Mouse (Mus musculus) spleen, adult 2 months (tissue): ENCODE results near the gene Cblc. TPM values are rescaled to one million over a fixed set of nuclear protein-coding genes. Genes with fewer than 3 reads are reported as not detected.

Source experiments
- DNase-seq, 2 experiments: peaks; one replicate each; pipeline versions ENCODE4 v3.0.0 to v3.0.0-alpha.2; 2012 to 2021; ENCODE audit warnings: low spot score in 2 of 2, low read depth in 1 of 2
- H3K27ac ChIP-seq: fragments of 200-500 bp; 2 replicates; pipeline ENCODE4 v1.5.1; 2012; ENCODE audit warnings: low read length, inconsistent platforms; ENCODE audit not compliant: insufficient read depth
- H3K27me3 ChIP-seq: fragments of 200-500 bp; 2 replicates; pipeline ENCODE4 v1.6.1; 2012; ENCODE audit warnings: mild to moderate bottlenecking, moderate library complexity, low read length, inconsistent platforms; ENCODE audit not compliant: control insufficient read depth, insufficient read depth
- H3K36me3 ChIP-seq: fragments of 200-500 bp; 2 replicates; pipeline ENCODE4 v1.6.1; 2012; ENCODE audit warnings: mild to moderate bottlenecking, low read length, inconsistent platforms; ENCODE audit not compliant: control insufficient read depth, insufficient read depth
- H3K4me1 ChIP-seq: fragments of 200-500 bp; 2 replicates; pipeline ENCODE4 v1.6.1; 2011; ENCODE audit warnings: inconsistent platforms; ENCODE audit not compliant: control insufficient read depth, insufficient read depth, insufficient read length
- H3K4me3 ChIP-seq: fragments of 200-500 bp; 2 replicates; pipeline ENCODE4 v1.5.1; 2011; ENCODE audit warnings: mild to moderate bottlenecking, inconsistent platforms; ENCODE audit not compliant: insufficient read depth, insufficient read length; ENCODE audit errors: extremely low read depth
- CTCF ChIP-seq: fragments of 200-500 bp; IDR thresholded peaks from 2 replicates; pipeline ENCODE4 v1.5.1; 2011; ENCODE audit warnings: mild to moderate bottlenecking, inconsistent platforms; ENCODE audit not compliant: insufficient read depth, insufficient read length, insufficient replicate concordance; ENCODE audit errors: extremely low read depth
- POLR2A ChIP-seq: fragments of 200-500 bp; IDR thresholded peaks from 2 replicates; pipeline ENCODE4 v1.6.1; 2011; ENCODE audit warnings: low read depth, low read length, inconsistent platforms
- WGBS: fragments of 180-500 bp; shearing (Covaris S2); methylation state at CpG from one replicate; pipeline ENCODE4 v1.1.7; 2018; 5-methylcytosine and 5-hydroxymethylcytosine counted together
- polyA plus RNA-seq: library from polyadenylated mRNA; depleted of rRNA; stranded (reverse); fragments of >200 nt; gene quantifications from 2 replicates; pipeline ENCODE4 v1.2.3, GENCODE M21; 2012; rRNA removed

The Cblc gene
- polyA plus RNA-seq: 1.4 TPM in 2 replicates

- peak; percentile 66 to 88 for DNase-seq
- Histone ChIP-seq H3K4me3 (peak within 1 kb of the TSS; percentile 25; the same call in 1 of the 2 replicates), H3K36me3 (no peaks in the 10 kb centered on the region), H3K27ac (no peak within 1 kb of the TSS), H3K27me3 (0 out of 2 replicates have a peak, but pooled peaks cover 2% of the 10 kb centered on the region), H3K4me1 (peaks cover 10% of the 10 kb centered on the region)
- 11% methylated on average over 32 of the region's 32 CpGs for WGBS
- TF ChIP-seq POLR2A (no peak), CTCF (peak; percentile 95)
Observed at GRCm38 (mm10) chr7:19796697-19797588, at the start of gene Cblc. Gene Cblc, minus strand, starts transcription at chr7:19796809.

GRCm38 (mm10) chr7:19844521-19845171, 48.0 kb upstream of the Cblc start:
- WGBS: 6% methylated on average over 15 of the region's 15 CpGs
- TF ChIP-seq CTCF (no peak), POLR2A (no peak)
- DNase-seq: peak; percentile 25 to 62
- Histone ChIP-seq H3K4me3 (no peak overlapping the region), H3K4me1 (peaks cover 25% of the 10 kb centered on the region; the same call in 1 of the 2 replicates), H3K27me3 (no peaks in the 10 kb centered on the region), H3K36me3 (no peaks in the 10 kb centered on the region), H3K27ac (peak overlapping the region; percentile 78)

GRCm38 (mm10) chr7:19843561-19843960, 47.0 kb upstream of the Cblc start:
- Histone ChIP-seq H3K27me3 (no peaks in the 10 kb centered on the region), H3K4me3 (no peak overlapping the region), H3K27ac (peak overlapping the region; percentile 37; the same call in 1 of the 2 replicates), H3K4me1 (peaks cover 25% of the 10 kb centered on the region; the same call in 1 of the 2 replicates), H3K36me3 (no peaks in the 10 kb centered on the region)
- peak; percentile 41 to 75 for DNase-seq
- peak; percentile 86 for TF ChIP-seq CTCF
- TF ChIP-seq POLR2A: no peak
- 12% methylated on average over 11 of the region's 11 CpGs for WGBS

- Histone ChIP-seq H3K4me3 (no peak overlapping the region), H3K4me1 (peaks cover 25% of the 10 kb centered on the region; the same call in 1 of the 2 replicates), H3K27ac (no peak overlapping the region), H3K27me3 (no peaks in the 10 kb centered on the region), H3K36me3 (no peaks in the 10 kb centered on the region)
- TF ChIP-seq CTCF (no peak), POLR2A (no peak)
- peak in 1 of 2 experiments; percentile 18 for DNase-seq
- WGBS: 69% methylated on average over 19 of the region's 19 CpGs
Observed at GRCm38 (mm10) chr7:19842885-19843504, 46.4 kb upstream of the Cblc start.

GRCm38 (mm10) chr7:19841686-19842413, 45.2 kb upstream of the Cblc start:
- TF ChIP-seq POLR2A: no peak
- TF ChIP-seq CTCF: no peak
- peaks cover 25% of the 10 kb centered on the region; the same call in 1 of the 2 replicates for H3K4me1 ChIP-seq
- H3K27ac ChIP-seq: no peak overlapping the region
- no peaks in the 10 kb centered on the region for H3K36me3 ChIP-seq
- H3K27me3 ChIP-seq: no peaks in the 10 kb centered on the region
- H3K4me3 ChIP-seq: no peak overlapping the region
- DNase-seq: no peak
- WGBS: 64% methylated on average over 21 of the region's 21 CpGs

- DNase-seq: no peak
- H3K27ac ChIP-seq: no peak overlapping the region
- no peaks in the 10 kb centered on the region for H3K36me3 ChIP-seq
- no peak for TF ChIP-seq CTCF
- no peak for TF ChIP-seq POLR2A
- H3K4me1 ChIP-seq: peaks cover 25% of the 10 kb centered on the region; the same call in 1 of the 2 replicates
- WGBS: 91% methylated on average over 3 of the region's 3 CpGs
- H3K4me3 ChIP-seq: no peak overlapping the region
- no peaks in the 10 kb centered on the region for H3K27me3 ChIP-seq
Observed at GRCm38 (mm10) chr7:19840936-19841335, 44.3 kb upstream of the Cblc start.
